Mouse (Mus musculus) layer of hippocampus, adult 2 months (tissue): ENCODE measurements around the gene Gm11938. TPM values are rescaled to one million over a fixed set of nuclear protein-coding genes. Genes with fewer than 3 reads are reported as not detected.
"Not testable (repeated sequence)": the region's sequence is repeated elsewhere in the genome, so short reads cannot be mapped to it uniquely, and the experiment has no call there.

Experiments
- DNase-seq, 2 experiments: peaks; one replicate each; pipeline ENCODE4 v3.0.0; 2022; ENCODE audit warnings: low spot score in 2 of 2
- H3K27ac ChIP-seq: fragments of 200-600 bp; 2 replicates; pipeline ENCODE4 v1.8.1; 2022
- H3K4me3 ChIP-seq: fragments of 200-600 bp; 2 replicates; pipeline ENCODE4 v1.8.1; 2022; ENCODE audit warnings: mild to moderate bottlenecking
- CTCF ChIP-seq: fragments of 200-600 bp; conservative IDR thresholded peaks from 2 replicates; pipeline ENCODE4 v1.8.1; 2022; ENCODE audit warnings: antibody characterized with exemption, mild to moderate bottlenecking, moderate library complexity
- total RNA-seq, 2 experiments: library from RNA; stranded (reverse); gene quantifications; 2 replicates each; pipeline ENCODE4 v1.2.3; 2021

Gene Gm11938
- total RNA-seq, 2 experiments from 2014 or later = not detected

GRCm38 (mm10) chr11:99609126-99609525 is 6.0 kb upstream of the Gm11938 start:
- Histone ChIP-seq H3K27ac (peak overlapping the region; percentile 50), H3K4me3 (no peak overlapping the region)
- DNase-seq = peak; percentile 28 to 34
- no peak for TF ChIP-seq CTCF

GRCm38 (mm10) chr11:99597742-99598141 is 5.4 kb downstream of the Gm11938 start, which contains the start of gene Krtap9-3:
Gene Krtap9-3 (minus strand): TSS chr11:99598105.
- H3K27ac ChIP-seq, H3K4me3 ChIP-seq, DNase-seq: not testable (repeated sequence)

GRCm38 (mm10) chr11:99590981-99591380 is 12.1 kb downstream of the Gm11938 start, which contains the start of gene Krtap1-3:
Gene Krtap1-3 (minus strand): TSS chr11:99591339.
- Histone ChIP-seq H3K4me3 (no peak within 1 kb of the TSS), H3K27ac (no peak within 1 kb of the TSS)
- DNase-seq = no peak
- no peak for TF ChIP-seq CTCF

- peak; percentile 59 to 64 for DNase-seq
- Histone ChIP-seq H3K27ac (peak overlapping the region; percentile 82), H3K4me3 (no peak overlapping the region)
- no peak for TF ChIP-seq CTCF
These were observed 18.0 kb downstream of the Gm11938 start for GRCm38 (mm10) chr11:99585096-99585495.

- Histone ChIP-seq H3K27ac (peak within 1 kb of the TSS; percentile 82), H3K4me3 (no peak within 1 kb of the TSS)
- no peak for DNase-seq
- TF ChIP-seq CTCF = no peak
These were observed 19.8 kb downstream of the Gm11938 start, which contains the start of gene Krtap1-4 for GRCm38 (mm10) chr11:99583245-99583704. Gene Krtap1-4 (minus strand): TSS chr11:99583654.

GRCm38 (mm10) chr11:99581564-99581963 is 21.5 kb downstream of the Gm11938 start:
- Histone ChIP-seq H3K4me3 (no peak overlapping the region), H3K27ac (no peak overlapping the region)
- no peak for TF ChIP-seq CTCF
- DNase-seq = no peak

- no peak overlapping the region for H3K27ac ChIP-seq
- no peak for DNase-seq
- no peak overlapping the region for H3K4me3 ChIP-seq
- TF ChIP-seq CTCF = no peak
These were observed 22.1 kb downstream of the Gm11938 start for GRCm38 (mm10) chr11:99581051-99581450.

GRCm38 (mm10) chr11:99580636-99581035 is 22.5 kb downstream of the Gm11938 start, which contains the start of gene Krtap1-5:
Gene Krtap1-5 (minus strand): TSS chr11:99581016.
- Histone ChIP-seq H3K4me3 (no peak within 1 kb of the TSS), H3K27ac (no peak within 1 kb of the TSS)
- no peak for TF ChIP-seq CTCF
- no peak for DNase-seq

GRCm38 (mm10) chr11:99574106-99574505 is 29.0 kb downstream of the Gm11938 start:
- Histone ChIP-seq H3K4me3 (no peak overlapping the region), H3K27ac (no peak overlapping the region)
- peak; percentile 97 for TF ChIP-seq CTCF
- peak; percentile 32 to 75 for DNase-seq

- no peak for DNase-seq
- no peak overlapping the region for H3K4me3 ChIP-seq
- TF ChIP-seq CTCF = no peak
- H3K27ac ChIP-seq = no peak overlapping the region
These were observed 29.9 kb downstream of the Gm11938 start for GRCm38 (mm10) chr11:99573164-99573563.

GRCm38 (mm10) chr11:99566530-99566929 is 36.6 kb downstream of the Gm11938 start, which contains the start of gene Krtap3-1:
Gene Krtap3-1 (minus strand): TSS chr11:99566630.
- Histone ChIP-seq H3K27ac (no peak within 1 kb of the TSS), H3K4me3 (no peak within 1 kb of the TSS)
- TF ChIP-seq CTCF = no peak
- DNase-seq = no peak

- TF ChIP-seq CTCF = no peak
- Histone ChIP-seq H3K4me3 (no peak overlapping the region), H3K27ac (no peak overlapping the region)
- no peak for DNase-seq
These were observed 40.5 kb downstream of the Gm11938 start for GRCm38 (mm10) chr11:99562580-99562979.

GRCm38 (mm10) chr11:99559366-99559765 is 43.7 kb downstream of the Gm11938 start, which contains the start of gene Gm11939:
Gene Gm11939 (minus strand): TSS chr11:99559466.
- DNase-seq = no peak
- TF ChIP-seq CTCF = no peak
- no peak within 1 kb of the TSS for H3K4me3 ChIP-seq

More at GRCm38 (mm10) chr11:99559366-99559765, 43.7 kb downstream of the Gm11938 start, which contains the start of gene Gm11939:
- H3K27ac ChIP-seq = no peak within 1 kb of the TSS
